ENCODE assay signal across 22 mouse cellular contexts in genomic region chr2:59991775-59992174, GRCm38 (mm10).
"Had no signal": no experiment of that assay in that cellular context is flagged by ENCODE, and none has a peak within 500 bp of the region (broad histone marks: within the 10 kb centered on the region; RNA-seq: fewer than 3 reads in every experiment).

No protein-coding gene starts in this region.

- H3K9me3 ChIP-seq: hindbrain, embryonic 13.5 days; hindbrain, embryonic 15.5 days; kidney, embryonic 15.5 days; limb, embryonic 13.5 days; limb, embryonic 15.5 days; liver, embryonic 13.5 days had no signal

- H3K27ac ChIP-seq: hindbrain, postnatal 0 days; limb, embryonic 15.5 days; liver, embryonic 13.5 days had no signal

- H3K9ac ChIP-seq: forebrain, postnatal 0 days; hindbrain, embryonic 15.5 days; limb, embryonic 15.5 days; liver, embryonic 13.5 days had no signal

- H3K4me2 ChIP-seq: heart, embryonic 11.5 days; hindbrain, embryonic 13.5 days; liver, embryonic 13.5 days had no signal

- H3K36me3 ChIP-seq: hindbrain, embryonic 15.5 days; limb, embryonic 15.5 days; liver, embryonic 13.5 days had no signal

- ATAC-seq: forebrain, postnatal 0 days; hindbrain, postnatal 0 days; intestine, embryonic 16.5 days had no signal

- DNase-seq: forebrain, postnatal 0 days; gastrocnemius, postnatal 14 days; gastrocnemius, postnatal 36 days; heart, adult 18-20 months; heart, postnatal 10 days; heart, postnatal 36 days; kidney, adult 11 months; kidney, adult 2 months; kidney, adult 9 months; kidney, postnatal 14 days; kidney, postnatal 36 days; layer of hippocampus, adult 9-11 months; left cerebral cortex, postnatal 4 days; liver, embryonic 13.5 days had no signal

- H3K27me3 ChIP-seq: hindbrain, embryonic 13.5 days; hindbrain, embryonic 15.5 days; kidney, embryonic 15.5 days; limb, embryonic 13.5 days; limb, embryonic 15.5 days; liver, embryonic 13.5 days had no signal

- H3K4me3 ChIP-seq: hindbrain, embryonic 13.5 days; hindbrain, embryonic 15.5 days; limb, embryonic 15.5 days; liver, embryonic 13.5 days had no signal
